8 mouse cellular contexts compared by ENCODE assay signal in genomic region chr17:6812851-6813191, GRCm38 (mm10). TPM values are rescaled to one million over a fixed set of nuclear protein-coding genes. Genes with fewer than 3 reads are reported as not detected.
A peak's percentile ranks its signal among the peaks of the same experiment; 100 is the strongest.
DNase-seq lines count a peak whose midpoint lies in the region; ATAC-seq and TF ChIP-seq lines count a peak whose summit lies in the region.

No protein-coding gene starts in this region.

- H3K9ac ChIP-seq in lung, postnatal 0 days (replicated peaks; ENCODE audit: low read depth) = no peak overlapping the region
- H3K9ac ChIP-seq in kidney, postnatal 0 days (ENCODE audit: low read depth, low read length) = no peak overlapping the region
- no peak overlapping the region for H3K9ac ChIP-seq in stomach, embryonic 14.5 days (replicated peaks; ENCODE audit: low read depth, low read length)

- H3K27ac ChIP-seq in lung, postnatal 0 days (ENCODE audit: low read length) = peak overlapping the region; percentile 59
- H3K27ac ChIP-seq in kidney, postnatal 0 days = peak overlapping the region; percentile 85
- H3K27ac ChIP-seq in stomach, embryonic 14.5 days (ENCODE audit: low read length) = peak overlapping the region; percentile 66

- TF ChIP-seq EP300 in lung, postnatal 0 days (IDR thresholded peaks at IDR 0.05) = no peak

- TF ChIP-seq CTCF in lung, postnatal 0 days (IDR thresholded peaks at IDR 0.05) = no peak
- TF ChIP-seq CTCF in kidney, postnatal 0 days (IDR thresholded peaks at IDR 0.05; ENCODE audit: low read depth) = peak; percentile 27; the same call in 1 of the 2 replicates

- no peaks in the 10 kb centered on the region for H3K9me3 ChIP-seq in lung, postnatal 0 days (ENCODE audit: low read length)
- H3K9me3 ChIP-seq in kidney, postnatal 0 days (replicated peaks; ENCODE audit: low read length) = no peaks in the 10 kb centered on the region
- H3K9me3 ChIP-seq in stomach, embryonic 14.5 days (ENCODE audit: control insufficient read depth, low read depth, low read length) = no peaks in the 10 kb centered on the region

- H3K36me3 ChIP-seq in lung, postnatal 0 days (ENCODE audit: insufficient read depth, low read length) = no peaks in the 10 kb centered on the region
- no peaks in the 10 kb centered on the region for H3K36me3 ChIP-seq in kidney, postnatal 0 days (ENCODE audit: insufficient read depth, low read length)
- no peaks in the 10 kb centered on the region for H3K36me3 ChIP-seq in stomach, embryonic 14.5 days (ENCODE audit: control insufficient read depth, insufficient read depth, low read length)

- H3K4me3 ChIP-seq in lung, postnatal 0 days (ENCODE audit: low read depth, low read length) = no peak overlapping the region
- H3K4me3 ChIP-seq in kidney, postnatal 0 days (replicated peaks; ENCODE audit: low read depth, low read length) = no peak overlapping the region
- H3K4me3 ChIP-seq in stomach, embryonic 14.5 days (ENCODE audit: low read depth, low read length) = no peak overlapping the region

- H3K4me1 ChIP-seq in lung, postnatal 0 days (ENCODE audit: insufficient read depth, low read depth, low read length) = peaks cover 12% of the 10 kb centered on the region; the same call in 1 of the 2 replicates
- H3K4me1 ChIP-seq in kidney, postnatal 0 days (replicated peaks; ENCODE audit: insufficient read depth, low read length) = peaks cover 29% of the 10 kb centered on the region; the same call in 1 of the 2 replicates
- peaks cover 14% of the 10 kb centered on the region for H3K4me1 ChIP-seq in stomach, embryonic 14.5 days (ENCODE audit: control insufficient read depth, insufficient read depth, low read length)

- no peak overlapping the region for H3K4me2 ChIP-seq in lung, postnatal 0 days (replicated peaks; ENCODE audit: low read depth, low read length)
- H3K4me2 ChIP-seq in kidney, postnatal 0 days (ENCODE audit: low read length) = no peak overlapping the region
- no peak overlapping the region for H3K4me2 ChIP-seq in stomach, embryonic 14.5 days (replicated peaks; ENCODE audit: low read depth, low read length)

- peak; percentile 25 for ATAC-seq in lung, postnatal 0 days
- peak; percentile 47; the same call in 1 of the 2 replicates for ATAC-seq in kidney, postnatal 0 days (replicated peaks; ENCODE audit: low FRiP score, low read depth)
- ATAC-seq in stomach, embryonic 14.5 days (ENCODE audit: insufficient number of reproducible peaks, insufficient read depth, low FRiP score, low read depth) = no peak; the same call in 1 of the 2 replicates

- DNase-seq in embryo, embryonic 10 days (ENCODE audit: low spot score) = peak; percentile 17
- no peak for DNase-seq in embryo, embryonic 10.5 days (ENCODE audit: low spot score)
- DNase-seq in lung, postnatal 0 days (ENCODE audit: low spot score) = peak; percentile 60
- DNase-seq in lung, postnatal 4 days = no peak
- DNase-seq in kidney, postnatal 0 days (ENCODE audit: low spot score) = peak; percentile 72
- no peak for DNase-seq in adrenal gland, postnatal 25 days
- no peak for DNase-seq in thymus, postnatal 36 days

- WGBS in lung, postnatal 0 days = 29% methylated on average over 3 of the region's 3 CpGs
- WGBS in kidney, postnatal 0 days = 11% methylated on average over 3 of the region's 3 CpGs
- WGBS in stomach, embryonic 14.5 days = 6% methylated on average over 3 of the region's 3 CpGs

- no peaks in the 10 kb centered on the region for H3K27me3 ChIP-seq in lung, postnatal 0 days (replicated peaks; ENCODE audit: insufficient read depth, low read length)
- H3K27me3 ChIP-seq in kidney, postnatal 0 days (ENCODE audit: insufficient read depth, low read length) = no peaks in the 10 kb centered on the region
- no peaks in the 10 kb centered on the region for H3K27me3 ChIP-seq in stomach, embryonic 14.5 days (ENCODE audit: control insufficient read depth, insufficient read depth, low read length)

RNA-seq across cellular contexts. Expression of gene Ezr, which starts 30.2 kb away (rescaled TPM):
- 275 and 288 TPM in 2 replicates for polyA plus RNA-seq in lung, postnatal 0 days (2015; fragmentation: Nextera tagmentation; extraction: Ambion mirVana)
- 281 and 313 TPM in 2 replicates for polyA plus RNA-seq in kidney, postnatal 0 days (2015; fragmentation: Nextera tagmentation; extraction: Ambion mirVana)
- 176 and 199 TPM in 2 replicates for polyA plus RNA-seq in stomach, embryonic 14.5 days (2014; fragmentation: Nextera tagmentation; extraction: Ambion mirVana)
- 17.9 and 29.0 TPM in 2 replicates for total RNA-seq in adrenal gland, postnatal 25 days (2021)

Comparison
In these comparisons a context has a peak if more than half of its experiments do, and no peak if none do; other contexts are left out.
1. DNase-seq: peak in embryo, embryonic 10 days (single experiment), lung, postnatal 0 days (single experiment) and kidney, postnatal 0 days (single experiment); none in embryo, embryonic 10.5 days (single experiment), lung, postnatal 4 days (0 of 2), adrenal gland, postnatal 25 days (single experiment) and thymus, postnatal 36 days (0 of 2).
2. Peak in every context shown above with its lines, with median percentiles within 50 percentile points of each other: H3K27ac ChIP-seq.